Mouse (Mus musculus) cerebellum, adult 2 months (tissue): ENCODE results near the gene Pdgfra.

Experiments used
- CTCF ChIP-seq: fragments of 200-500 bp; IDR thresholded peaks from 2 replicates; pipeline ENCODE4 v1.5.1; 2011; ENCODE audit warnings: low read depth, mild to moderate bottlenecking, control low read depth, low read length, moderate library complexity, borderline replicate concordance; ENCODE audit not compliant: insufficient read depth
- POLR2A ChIP-seq: fragments of 200-500 bp; IDR thresholded peaks from 2 replicates; pipeline ENCODE4 v1.6.1; 2011; ENCODE audit warnings: low read length, control low read depth, borderline replicate concordance; ENCODE audit not compliant: insufficient read depth

DNA sequence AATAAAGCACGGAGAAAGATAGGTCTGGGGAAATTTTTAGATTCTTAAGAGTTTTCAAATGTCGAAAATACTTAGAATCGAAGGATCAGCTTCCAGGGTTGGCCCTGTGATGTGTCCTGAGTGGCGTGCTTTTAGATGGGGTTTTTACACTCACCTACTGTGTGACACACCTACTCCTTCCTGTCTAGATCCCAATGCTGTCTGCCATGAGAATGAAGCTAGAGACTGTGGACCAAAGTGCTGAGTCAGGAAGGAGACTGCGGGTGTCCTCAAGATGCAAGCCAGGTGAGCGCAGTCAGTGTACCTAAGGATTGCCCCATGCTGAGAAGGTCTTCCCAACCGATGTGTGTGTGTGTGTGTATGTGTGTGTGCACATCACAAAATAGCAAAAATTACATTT, 62.8 kb downstream of the Pdgfra start:
- TF ChIP-seq CTCF = no peak
- TF ChIP-seq POLR2A = no peak
